Mouse (Mus musculus): ENCODE results near the gene Naf1.

Gene Naf1

GRCm38 (mm10) chr8:66860023-66860422 is at the start of gene Naf1:
Gene Naf1, plus strand, starts transcription at chr8:66860217.
- peak; percentile 85 to 88 for DNase-seq

GRCm38 (mm10) chr8:66860921-66861588 is 1.0 kb downstream of the Naf1 start:
- peak; percentile 18 to 27 for DNase-seq

- DNase-seq, result no peak
These were observed 1.8 kb downstream of the Naf1 start for GRCm38 (mm10) chr8:66861589-66862500.

- DNase-seq, result no peak
These were observed 3.7 kb downstream of the Naf1 start for GRCm38 (mm10) chr8:66863761-66864160.

- no peak for DNase-seq
These were observed 5.1 kb downstream of the Naf1 start for GRCm38 (mm10) chr8:66865120-66865519.

GRCm38 (mm10) chr8:66867679-66868078 is 7.7 kb downstream of the Naf1 start:
- no peak for DNase-seq

GRCm38 (mm10) chr8:66869211-66869932 is 9.4 kb downstream of the Naf1 start:
- no peak for DNase-seq

- no peak for DNase-seq
These were observed 23.8 kb downstream of the Naf1 start for GRCm38 (mm10) chr8:66883866-66884265.

GRCm38 (mm10) chr8:66891879-66892278 is 31.9 kb downstream of the Naf1 start:
- no peak for DNase-seq

GRCm38 (mm10) chr8:66905000-66905399 is 45.0 kb downstream of the Naf1 start:
- no peak for DNase-seq

- no peak for DNase-seq
These were observed 45.5 kb downstream of the Naf1 start for GRCm38 (mm10) chr8:66905557-66905956.

- DNase-seq, result no peak
These were observed 46.1 kb downstream of the Naf1 start for GRCm38 (mm10) chr8:66906116-66906515.

- DNase-seq, result no peak
These were observed 50.7 kb downstream of the Naf1 start for GRCm38 (mm10) chr8:66910684-66911083.

- DNase-seq, result peak in 1 of 2 experiments; percentile 5
These were observed 53.9 kb downstream of the Naf1 start for GRCm38 (mm10) chr8:66913616-66914536.

GRCm38 (mm10) chr8:66916056-66916455 is 56.0 kb downstream of the Naf1 start:
- no peak for DNase-seq

GRCm38 (mm10) chr8:66917695-66918467 is 57.9 kb downstream of the Naf1 start:
- no peak for DNase-seq

- DNase-seq, result no peak
These were observed 58.5 kb downstream of the Naf1 start for GRCm38 (mm10) chr8:66918471-66918870.

GRCm38 (mm10) chr8:66933746-66934145 is 73.7 kb downstream of the Naf1 start:
- DNase-seq, result no peak

GRCm38 (mm10) chr8:66936236-66936635 is 76.2 kb downstream of the Naf1 start:
- DNase-seq, result no peak
